Mouse (Mus musculus) ovary, adult 10 weeks (tissue): Measurements from ENCODE around the gene 1700003F12Rik. TPM values are rescaled to one million over a fixed set of nuclear protein-coding genes. Genes with fewer than 3 reads are reported as not detected.

Source experiments
- polyA plus RNA-seq: library from polyadenylated mRNA; stranded (reverse); fragments of 350-450 nt; fragmentation: Illumina TruSeq; extraction: RNeasy Lipid Tissue Mini Kit (QIAGEN cat#74804); gene quantifications from one replicate; pipeline ENCODE4 v1.2.3, GENCODE M21; 2014

1700003F12Rik gene
- not detected for polyA plus RNA-seq

GRCm38 (mm10) chr2:154546711-154547110 lies at the start of gene 1700003F12Rik:
Gene 1700003F12Rik (plus strand): TSS chr2:154547085.

GRCm38 (mm10) chr2:154551476-154551875 lies 4.6 kb downstream of the 1700003F12Rik start, which contains the start of gene Actl10:
Gene Actl10 (plus strand): TSS chr2:154551776.

GRCm38 (mm10) chr2:154558264-154559039 lies 11.6 kb downstream of the 1700003F12Rik start, which contains the start of gene Necab3:
Gene Necab3 (minus strand): TSS chr2:154558890.

GRCm38 (mm10) chr2:154569836-154570286 lies 23.0 kb downstream of the 1700003F12Rik start, which contains the start of gene E2f1:
Gene E2f1 (minus strand): TSS chr2:154569892.

Other genes starting within 250 kb of the 1700003F12Rik start
- not detected for gene Bpifb9b, start 239.9 kb upstream of the 1700003F12Rik start, polyA plus RNA-seq
- 8.2 TPM for gene Cdk5rap1, start 174.1 kb upstream of the 1700003F12Rik start, polyA plus RNA-seq
- not detected for gene Snta1, start 139.0 kb upstream of the 1700003F12Rik start, polyA plus RNA-seq
- 26.1 TPM for gene Cbfa2t2, start 110.6 kb upstream of the 1700003F12Rik start, polyA plus RNA-seq
- gene Actl10, start 4.7 kb downstream of the 1700003F12Rik start, polyA plus RNA-seq = not detected
- gene Necab3, start 11.8 kb downstream of the 1700003F12Rik start, polyA plus RNA-seq = not detected
- gene E2f1, start 22.8 kb downstream of the 1700003F12Rik start, polyA plus RNA-seq = 0.17 TPM
- gene Pxmp4, start 56.6 kb downstream of the 1700003F12Rik start, polyA plus RNA-seq = 6.0 TPM
- 0.23 TPM for gene Zfp341, start 66.2 kb downstream of the 1700003F12Rik start, polyA plus RNA-seq
- not detected for gene 4930519P11Rik, start 66.4 kb downstream of the 1700003F12Rik start, polyA plus RNA-seq
- 73.3 TPM for gene Chmp4b, start 104.6 kb downstream of the 1700003F12Rik start, polyA plus RNA-seq
- gene Gm14214, start 222.9 kb downstream of the 1700003F12Rik start, polyA plus RNA-seq = not detected
- gene Raly, start 244.0 kb downstream of the 1700003F12Rik start, polyA plus RNA-seq = 202 TPM
- gene a, start 244.3 kb downstream of the 1700003F12Rik start, polyA plus RNA-seq = not detected